Mouse (Mus musculus): ENCODE measurements at regions not wholly inside any gene's neighbourhood (a gene's known extent, or its start where the extent isn't known, plus 50 kb on each side); places are given as distances from the start of the nearest gene placed in this dataset.

GRCm38 (mm10) chr5:97166128-97166883 is 54.9 kb upstream of the Paqr3 start:
- TF ChIP-seq POLR2A (IDR thresholded peaks at IDR 0.05; ENCODE audit: extremely low read depth, insufficient read depth, low read length) (no peak), CTCF (IDR thresholded peaks at IDR 0.05; ENCODE audit: low read depth, low read length) (no peak)

Data from liver, adult 2 months (tissue).